Mouse (Mus musculus): ENCODE results near the gene Cyp2d26.

Gene Cyp2d26

GRCm38 (mm10) chr15:82763631-82764420, 30.3 kb downstream of the Cyp2d26 start, which contains the start of gene Cyp2d40:
Gene Cyp2d40, minus strand, starts transcription at chr15:82764183.
- DNase-seq (ENCODE audit: low read depth), result no peak

- DNase-seq (ENCODE audit: low read depth), result no peak
Measured at GRCm38 (mm10) chr15:82748141-82748540, 46.0 kb downstream of the Cyp2d26 start.

- DNase-seq (ENCODE audit: low read depth), result no peak
Measured at GRCm38 (mm10) chr15:82747516-82747915, 46.6 kb downstream of the Cyp2d26 start.

All from c-Kit-positive CD71-positive TER-119-negative erythroid progenitor cells, embryonic 14.5 days (primary cell).